Mouse (Mus musculus): ENCODE measurements at regions not wholly inside any gene's neighbourhood (a gene's known extent, or its start where the extent isn't known, plus 50 kb on each side); places are given as distances from the start of the nearest gene placed in this dataset.

DNA sequence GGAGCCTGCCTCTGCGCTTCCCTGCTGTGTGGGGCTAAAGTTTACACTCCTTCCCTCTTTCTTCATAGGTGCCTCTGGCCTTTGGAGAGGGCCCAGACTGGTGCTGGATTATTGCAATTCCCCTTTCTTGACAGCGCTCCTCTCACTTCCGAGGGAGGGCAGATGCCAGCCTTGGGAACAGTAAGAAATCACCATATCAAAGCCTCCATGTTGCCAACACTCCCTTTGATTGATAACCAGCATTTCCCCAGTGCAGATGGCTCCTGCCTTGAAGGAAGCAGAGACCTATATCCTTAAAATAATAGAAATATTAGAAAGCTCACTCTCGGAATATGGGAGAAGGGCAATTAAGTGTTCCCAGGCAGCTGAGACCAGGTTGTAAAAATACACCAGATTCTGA is 63.1 kb upstream of the Cep295 start:
- no peak for DNase-seq (ENCODE audit: low read depth, low spot score)

DNA sequence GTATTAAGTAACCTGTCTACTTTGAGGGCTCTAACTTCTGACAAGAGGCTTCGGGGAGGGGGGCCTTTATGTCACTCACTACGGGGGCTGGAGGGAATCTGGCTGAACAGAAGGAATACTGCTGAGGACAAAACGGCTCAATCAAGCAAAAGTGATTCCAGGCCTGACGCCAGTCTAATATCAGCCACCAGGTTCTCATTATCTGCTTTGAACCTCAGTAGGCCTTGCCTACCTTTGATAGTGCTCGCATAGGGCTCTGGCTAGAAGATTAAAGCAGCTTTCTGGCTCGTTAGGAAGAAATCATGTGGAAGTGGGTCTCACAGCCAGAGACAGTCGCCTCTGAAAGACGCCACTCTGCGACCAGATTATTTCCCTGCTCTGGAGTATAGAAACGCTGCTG is 64.3 kb upstream of the Cep295 start:
- peak; percentile 7 for DNase-seq (ENCODE audit: low read depth, low spot score)

DNA sequence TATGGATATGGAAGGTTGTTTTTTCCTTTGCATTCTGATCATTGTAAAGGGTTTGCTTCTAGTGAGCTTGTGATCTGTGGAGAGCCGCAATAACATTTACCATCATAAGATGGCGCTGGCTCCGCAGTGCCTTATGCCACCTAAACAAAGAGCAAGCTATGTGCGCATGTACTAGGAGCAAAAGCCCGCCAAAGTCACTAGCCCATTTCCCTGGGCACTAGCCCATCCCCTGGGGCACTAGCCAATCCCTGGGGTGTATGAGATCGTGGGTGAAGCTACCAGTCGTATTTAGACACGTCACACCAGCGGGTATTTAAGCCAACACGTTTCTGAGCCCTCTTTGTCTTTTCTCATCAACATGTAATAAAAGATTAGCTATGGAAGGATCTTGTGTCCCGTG is 59.0 kb upstream of the Smco4 start:
- peak; percentile 7 for DNase-seq (ENCODE audit: low read depth, low spot score)

DNA sequence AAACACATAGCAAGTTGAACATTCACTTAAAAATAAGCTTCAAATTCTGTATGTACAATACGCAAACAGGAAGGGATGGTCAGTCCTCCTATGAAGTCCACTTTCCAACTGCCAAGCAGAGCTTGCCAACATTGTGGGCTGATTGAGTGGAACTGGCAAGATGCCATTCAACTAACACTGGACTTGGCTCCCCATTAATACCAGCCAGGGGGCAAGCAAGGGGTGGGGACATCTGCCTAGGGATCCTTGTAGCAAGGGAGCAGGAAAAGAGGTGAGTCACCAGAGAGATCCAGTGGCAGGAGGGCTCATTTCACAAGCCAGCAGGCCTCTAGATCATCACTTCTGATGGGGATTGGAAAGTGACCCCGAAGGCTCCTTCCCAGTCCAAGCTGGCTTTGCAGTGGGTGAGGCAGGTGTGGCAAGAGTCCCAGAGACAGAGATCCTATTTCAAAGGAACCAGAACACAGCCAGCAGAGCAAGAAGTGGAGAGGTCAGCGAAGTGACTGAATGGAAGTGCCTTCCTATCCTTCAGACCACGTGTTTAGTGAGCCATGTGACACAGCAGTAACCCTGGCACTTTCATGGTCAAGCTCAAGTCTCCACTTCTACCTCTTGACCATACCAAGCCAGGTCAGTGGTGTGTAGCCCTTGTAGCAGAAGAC is 53.8 kb upstream of the Smco4 start:
- DNase-seq (ENCODE audit: low read depth, low spot score), result no peak

DNA sequence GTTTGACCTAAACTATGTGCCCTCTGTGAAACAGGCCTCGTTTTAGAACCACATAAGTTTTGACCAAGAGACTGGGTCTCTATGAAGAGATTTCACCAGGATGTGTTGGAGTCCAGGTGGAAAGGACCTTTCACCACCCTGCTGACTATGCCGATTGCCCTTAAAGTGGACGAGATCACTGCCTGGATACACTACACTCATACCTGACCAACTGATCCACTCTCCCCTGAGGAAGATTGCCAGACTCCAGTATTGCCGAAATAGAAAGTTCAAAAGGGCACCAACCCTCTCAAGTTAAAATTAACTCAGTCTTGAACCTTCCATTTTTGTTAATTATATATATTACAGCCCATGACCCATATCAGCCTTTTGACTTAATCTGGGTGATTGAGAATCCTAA is 51.1 kb upstream of the Smco4 start:
- no peak for DNase-seq (ENCODE audit: low read depth, low spot score)
